Comparison of ENCODE assay signal across 25 mouse cellular contexts in the genomic region with DNA sequence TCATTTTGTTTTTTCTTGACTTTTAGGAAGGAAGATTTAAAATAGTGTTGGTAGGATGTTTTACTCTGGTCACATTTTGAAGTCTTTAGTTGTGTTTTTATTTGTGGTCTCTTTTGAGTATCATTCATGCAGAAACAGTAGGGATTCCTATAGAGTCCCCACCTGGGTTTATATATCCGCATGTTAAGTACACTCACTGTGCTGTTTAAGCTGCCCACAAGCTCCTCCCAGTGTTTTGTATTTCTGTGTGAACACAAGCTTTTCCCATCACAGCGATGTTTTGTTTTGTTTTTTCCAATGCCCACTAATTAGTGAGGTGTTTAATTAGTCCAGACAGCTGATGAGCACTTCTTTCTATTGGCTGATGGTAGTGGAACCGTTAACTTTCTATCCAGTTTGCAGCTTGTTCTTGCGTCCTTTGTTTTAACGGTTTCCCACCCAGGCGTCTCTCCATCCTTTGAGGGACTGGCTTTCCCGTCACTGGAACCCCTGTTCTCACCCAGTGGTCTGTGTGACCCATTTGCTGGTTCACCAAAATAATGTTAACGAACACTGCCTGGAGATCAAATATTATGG.
DNase-seq lines count a peak whose midpoint lies in the region; ATAC-seq and TF ChIP-seq lines count a peak whose summit lies in the region.
"Had no signal": no experiment of that assay in that cellular context is flagged by ENCODE, and none has a peak within 500 bp of the region (broad histone marks: within the 10 kb centered on the region; RNA-seq: fewer than 3 reads in every experiment).

No protein-coding gene starts in this region.

- no peak overlapping the region for H3K27ac ChIP-seq in forebrain, embryonic 14.5 days (ENCODE audit: low read depth, low read length)
- peak overlapping the region; percentile 35; the same call in 1 of the 2 replicates for H3K27ac ChIP-seq in limb, embryonic 12.5 days
- no peak overlapping the region for H3K27ac ChIP-seq in kidney, embryonic 16.5 days (ENCODE audit: low read length)
- H3K27ac ChIP-seq in intestine, embryonic 15.5 days = no peak overlapping the region
- H3K27ac ChIP-seq: heart, adult 2 months; heart, embryonic 15.5 days; hindbrain, embryonic 13.5 days; kidney, postnatal 0 days; liver, embryonic 12.5 days; midbrain, embryonic 15.5 days; neural tube, embryonic 13.5 days; stomach, postnatal 0 days had no signal

- no peaks in the 10 kb centered on the region for H3K9me3 ChIP-seq in forebrain, embryonic 14.5 days (replicated peaks; ENCODE audit: control insufficient read depth, low read length)
- H3K9me3 ChIP-seq in limb, embryonic 12.5 days = no peaks in the 10 kb centered on the region
- no peaks in the 10 kb centered on the region for H3K9me3 ChIP-seq in kidney, embryonic 16.5 days (ENCODE audit: low read length)
- H3K9me3 ChIP-seq in intestine, embryonic 15.5 days = no peaks in the 10 kb centered on the region
- H3K9me3 ChIP-seq: embryonic facial prominence, embryonic 15.5 days; heart, embryonic 15.5 days; hindbrain, embryonic 13.5 days; liver, embryonic 12.5 days; midbrain, embryonic 15.5 days; neural tube, embryonic 13.5 days had no signal

- H3K9ac ChIP-seq in forebrain, embryonic 14.5 days (ENCODE audit: low read length) = no peak overlapping the region
- H3K9ac ChIP-seq in limb, embryonic 12.5 days (replicated peaks) = no peak overlapping the region
- no peak overlapping the region for H3K9ac ChIP-seq in kidney, embryonic 16.5 days (replicated peaks; ENCODE audit: low read length)
- no peak overlapping the region for H3K9ac ChIP-seq in intestine, embryonic 15.5 days
- H3K9ac ChIP-seq: embryonic facial prominence, embryonic 15.5 days; heart, embryonic 15.5 days; hindbrain, embryonic 13.5 days; liver, embryonic 12.5 days; midbrain, embryonic 15.5 days; neural tube, embryonic 13.5 days had no signal

- H3K27me3 ChIP-seq in forebrain, embryonic 14.5 days (replicated peaks; ENCODE audit: control insufficient read depth, insufficient read depth, low read length) = no peaks in the 10 kb centered on the region
- no peaks in the 10 kb centered on the region for H3K27me3 ChIP-seq in limb, embryonic 12.5 days
- no peaks in the 10 kb centered on the region for H3K27me3 ChIP-seq in kidney, embryonic 16.5 days (ENCODE audit: insufficient read depth, low read length)
- no peaks in the 10 kb centered on the region for H3K27me3 ChIP-seq in intestine, embryonic 15.5 days (replicated peaks)
- H3K27me3 ChIP-seq: embryonic facial prominence, embryonic 15.5 days; heart, embryonic 15.5 days; hindbrain, embryonic 13.5 days; liver, embryonic 12.5 days; midbrain, embryonic 15.5 days; neural tube, embryonic 13.5 days had no signal

- TF ChIP-seq CTCF in brain, embryonic 14.5 days (IDR thresholded peaks at IDR 0.05; ENCODE audit: borderline replicate concordance, extremely low read depth, insufficient read depth, insufficient read length) = no peak

- TF ChIP-seq POLR2A in brain, embryonic 14.5 days (IDR thresholded peaks at IDR 0.05; ENCODE audit: borderline replicate concordance, extremely low read depth, insufficient read depth, insufficient read length, poor library complexity, severe bottlenecking) = no peak

- H3K4me2 ChIP-seq in forebrain, embryonic 14.5 days (ENCODE audit: low read length) = peak overlapping the region; percentile 23
- H3K4me2 ChIP-seq in limb, embryonic 12.5 days = no peak overlapping the region
- no peak overlapping the region for H3K4me2 ChIP-seq in kidney, embryonic 16.5 days (replicated peaks; ENCODE audit: low read depth, low read length)
- H3K4me2 ChIP-seq in intestine, embryonic 15.5 days (replicated peaks) = no peak overlapping the region
- H3K4me2 ChIP-seq: embryonic facial prominence, embryonic 15.5 days; heart, embryonic 15.5 days; hindbrain, embryonic 13.5 days; liver, embryonic 12.5 days; midbrain, embryonic 15.5 days; neural tube, embryonic 13.5 days had no signal

- H3K4me1 ChIP-seq in forebrain, embryonic 14.5 days (ENCODE audit: control insufficient read depth, insufficient read depth, low read length) = peaks cover 55% of the 10 kb centered on the region
- H3K4me1 ChIP-seq in limb, embryonic 12.5 days (replicated peaks) = peaks cover 91% of the 10 kb centered on the region
- peaks cover 33% of the 10 kb centered on the region for H3K4me1 ChIP-seq in kidney, embryonic 16.5 days (ENCODE audit: insufficient read depth, low read length)
- 0 out of 2 replicates have a peak, but pooled peaks cover 3% of the 10 kb centered on the region for H3K4me1 ChIP-seq in intestine, embryonic 15.5 days (replicated peaks)
- H3K4me1 ChIP-seq: heart, embryonic 15.5 days; liver, embryonic 12.5 days had no signal

- peak; percentile 45 for ATAC-seq in forebrain, embryonic 14.5 days
- ATAC-seq in limb, embryonic 12.5 days (ENCODE audit: insufficient number of reproducible peaks, insufficient read depth, low FRiP score, low TSS enrichment, low read depth) = no peak
- no peak for ATAC-seq in kidney, embryonic 16.5 days (ENCODE audit: low FRiP score, low TSS enrichment)
- no peak for ATAC-seq in intestine, embryonic 15.5 days
- ATAC-seq in erythroid progenitor cell, adult 5-6 weeks (replicated peaks; ENCODE audit: low FRiP score, poor library complexity, severe bottlenecking) = no peak
- ATAC-seq: activated CD4-positive, CD25-positive, alpha-beta regulatory T cell, adult 4 months; liver, embryonic 12.5 days; midbrain, embryonic 15.5 days had no signal

- DNase-seq in Muller cell, postnatal 12 days (ENCODE audit: inconsistent ontology term) = peak; percentile 68
- peak; percentile 86 for DNase-seq in brain, embryonic 14.5 days (ENCODE audit: low read depth)
- DNase-seq in forebrain, embryonic 14.5 days (ENCODE audit: low spot score) = peak; percentile 78
- DNase-seq: adrenal gland, adult 8-10 months; cerebellum, adult 8-10 months; gastrocnemius, postnatal 36 days; heart, adult 2 months; heart, postnatal 36 days; kidney, adult 18-20 months; lung, adult 18-20 months; lung, postnatal 10 days; thymus, adult 2 months had no signal

- 4% methylated on average over 8 of the region's 8 CpGs for WGBS in forebrain, embryonic 14.5 days
- 34% methylated on average over 8 of the region's 8 CpGs for WGBS in limb, embryonic 12.5 days
- WGBS in kidney, embryonic 16.5 days = 69% methylated on average over 8 of the region's 8 CpGs
- 80% methylated on average over 8 of the region's 8 CpGs for WGBS in intestine, embryonic 15.5 days

- no peaks in the 10 kb centered on the region for H3K36me3 ChIP-seq in forebrain, embryonic 14.5 days (ENCODE audit: control insufficient read depth, insufficient read depth, low read length)
- H3K36me3 ChIP-seq in limb, embryonic 12.5 days = peaks cover 5% of the 10 kb centered on the region
- no peaks in the 10 kb centered on the region for H3K36me3 ChIP-seq in kidney, embryonic 16.5 days (ENCODE audit: insufficient read depth, low read length)
- H3K36me3 ChIP-seq in intestine, embryonic 15.5 days = no peaks in the 10 kb centered on the region
- H3K36me3 ChIP-seq: embryonic facial prominence, embryonic 15.5 days; heart, embryonic 15.5 days; hindbrain, embryonic 13.5 days; liver, embryonic 12.5 days; midbrain, embryonic 15.5 days; neural tube, embryonic 13.5 days had no signal

- no peak overlapping the region for H3K4me3 ChIP-seq in forebrain, embryonic 14.5 days (ENCODE audit: low read depth, low read length)
- no peak overlapping the region for H3K4me3 ChIP-seq in limb, embryonic 12.5 days (replicated peaks)
- no peak overlapping the region for H3K4me3 ChIP-seq in kidney, embryonic 16.5 days (ENCODE audit: low read length)
- no peak overlapping the region for H3K4me3 ChIP-seq in intestine, embryonic 15.5 days (replicated peaks)
- H3K4me3 ChIP-seq: embryonic facial prominence, embryonic 15.5 days; heart, adult 2 months; heart, embryonic 15.5 days; hindbrain, embryonic 13.5 days; liver, embryonic 12.5 days; midbrain, embryonic 15.5 days; neural tube, embryonic 13.5 days had no signal
